Mouse (Mus musculus): ENCODE data around the gene Sarm1. TPM values are rescaled to one million over a fixed set of nuclear protein-coding genes. Genes with fewer than 3 reads are reported as not detected.

The Sarm1 gene
- polyA plus RNA-seq, 1 experiment from 2014 or later = 9.4 TPM

- H3K4me3 ChIP-seq = no peak overlapping the region
- H3K27ac ChIP-seq = no peak overlapping the region
- no peaks in the 10 kb centered on the region for H3K9me3 ChIP-seq
- no peak for DNase-seq (ENCODE audit: extremely low spot score, low spot score)
- H3K4me1 ChIP-seq = peaks cover 3% of the 10 kb centered on the region; the same call in 1 of the 2 replicates
- 85% methylated on average over 2 of the region's 2 CpGs for WGBS
- H3K27me3 ChIP-seq (ENCODE audit: poor library complexity, severe bottlenecking) = no peaks in the 10 kb centered on the region
- H3K36me3 ChIP-seq (replicated peaks) = peaks cover 100% of the 10 kb centered on the region
Measured at GRCm38 (mm10) chr11:78524838-78525237, 27.3 kb upstream of the Sarm1 start.

GRCm38 (mm10) chr11:78523241-78523955 lies 25.8 kb upstream of the Sarm1 start:
- 87% methylated on average over 9 of the region's 9 CpGs for WGBS
- no peaks in the 10 kb centered on the region for H3K9me3 ChIP-seq
- no peak overlapping the region for H3K27ac ChIP-seq
- no peaks in the 10 kb centered on the region for H3K27me3 ChIP-seq (ENCODE audit: poor library complexity, severe bottlenecking)
- peaks cover 100% of the 10 kb centered on the region for H3K36me3 ChIP-seq (replicated peaks)
- H3K4me1 ChIP-seq = peaks cover 3% of the 10 kb centered on the region; the same call in 1 of the 2 replicates
- DNase-seq (ENCODE audit: extremely low spot score, low spot score) = no peak
- H3K4me3 ChIP-seq = no peak overlapping the region

GRCm38 (mm10) chr11:78522481-78522997 lies 25.0 kb upstream of the Sarm1 start:
- no peak overlapping the region for H3K4me3 ChIP-seq
- H3K36me3 ChIP-seq (replicated peaks) = peaks cover 100% of the 10 kb centered on the region

GRCm38 (mm10) chr11:78521880-78522279 lies 24.3 kb upstream of the Sarm1 start:
- H3K27ac ChIP-seq = no peak overlapping the region
- peaks cover 3% of the 10 kb centered on the region; the same call in 1 of the 2 replicates for H3K4me1 ChIP-seq
- DNase-seq (ENCODE audit: extremely low spot score, low spot score) = no peak
- peaks cover 97% of the 10 kb centered on the region for H3K36me3 ChIP-seq (replicated peaks)
- H3K27me3 ChIP-seq (ENCODE audit: poor library complexity, severe bottlenecking) = no peaks in the 10 kb centered on the region
- 97% methylated on average over 3 of the region's 3 CpGs for WGBS
- H3K9me3 ChIP-seq = no peaks in the 10 kb centered on the region
- no peak overlapping the region for H3K4me3 ChIP-seq

More at GRCm38 (mm10) chr11:78522481-78522997, 25.0 kb upstream of the Sarm1 start:
- DNase-seq (ENCODE audit: extremely low spot score, low spot score) = no peak
- Histone ChIP-seq H3K27ac (no peak overlapping the region), H3K4me1 (peaks cover 3% of the 10 kb centered on the region; the same call in 1 of the 2 replicates), H3K27me3 (ENCODE audit: poor library complexity, severe bottlenecking) (no peaks in the 10 kb centered on the region), H3K9me3 (no peaks in the 10 kb centered on the region)
- 93% methylated on average over 1 of the region's 1 CpGs for WGBS

GRCm38 (mm10) chr11:78518931-78519330 lies 21.4 kb upstream of the Sarm1 start:
- peaks cover 3% of the 10 kb centered on the region; the same call in 1 of the 2 replicates for H3K4me1 ChIP-seq
- 96% methylated on average over 10 of the region's 10 CpGs for WGBS
- peaks cover 97% of the 10 kb centered on the region for H3K36me3 ChIP-seq (replicated peaks)
- no peak overlapping the region for H3K27ac ChIP-seq
- H3K27me3 ChIP-seq (ENCODE audit: poor library complexity, severe bottlenecking) = no peaks in the 10 kb centered on the region
- H3K9me3 ChIP-seq = no peaks in the 10 kb centered on the region
- no peak for DNase-seq (ENCODE audit: extremely low spot score, low spot score)
- no peak overlapping the region for H3K4me3 ChIP-seq

GRCm38 (mm10) chr11:78515549-78516325 lies 18.2 kb upstream of the Sarm1 start:
- H3K27ac ChIP-seq = no peak overlapping the region
- 63% methylated on average over 2 of the region's 2 CpGs for WGBS
- H3K4me3 ChIP-seq = no peak overlapping the region
- no peak for DNase-seq (ENCODE audit: extremely low spot score, low spot score)
- no peaks in the 10 kb centered on the region for H3K9me3 ChIP-seq
- H3K36me3 ChIP-seq (replicated peaks) = peaks cover 69% of the 10 kb centered on the region
- no peaks in the 10 kb centered on the region for H3K27me3 ChIP-seq (ENCODE audit: poor library complexity, severe bottlenecking)
- peaks cover 20% of the 10 kb centered on the region for H3K4me1 ChIP-seq

- 81% methylated on average over 3 of the region's 3 CpGs for WGBS
- no peak for DNase-seq (ENCODE audit: extremely low spot score, low spot score)
- Histone ChIP-seq H3K4me1 (peaks cover 21% of the 10 kb centered on the region), H3K27ac (peak overlapping the region; percentile 96; the same call in 1 of the 2 replicates), H3K9me3 (no peaks in the 10 kb centered on the region), H3K36me3 (replicated peaks) (peaks cover 64% of the 10 kb centered on the region), H3K27me3 (ENCODE audit: poor library complexity, severe bottlenecking) (no peaks in the 10 kb centered on the region), H3K4me3 (peak overlapping the region; percentile 89)
Measured at GRCm38 (mm10) chr11:78513106-78513790, 15.7 kb upstream of the Sarm1 start.

- Histone ChIP-seq H3K4me3 (peak within 1 kb of the TSS; percentile 89), H3K9me3 (no peaks in the 10 kb centered on the region), H3K27me3 (ENCODE audit: poor library complexity, severe bottlenecking) (no peaks in the 10 kb centered on the region), H3K4me1 (peaks cover 21% of the 10 kb centered on the region), H3K27ac (peak within 1 kb of the TSS; percentile 96), H3K36me3 (replicated peaks) (peaks cover 64% of the 10 kb centered on the region)
- under 1% methylated on average over 67 of the region's 67 CpGs for WGBS
- peak; percentile 94 for DNase-seq (ENCODE audit: extremely low spot score, low spot score)
Measured at GRCm38 (mm10) chr11:78512025-78512957, 14.7 kb upstream of the Sarm1 start, which contains the start of the genes Tmem199 and Poldip2. Tmem199 (minus strand) TSS chr11:78512172. Poldip2 (plus strand) TSS chr11:78512193.

GRCm38 (mm10) chr11:78509148-78509547 lies 11.6 kb upstream of the Sarm1 start:
- no peak for DNase-seq (ENCODE audit: extremely low spot score, low spot score)
- WGBS = 75% methylated on average over 5 of the region's 5 CpGs
- H3K27ac ChIP-seq = no peak overlapping the region
- peaks cover 60% of the 10 kb centered on the region for H3K36me3 ChIP-seq (replicated peaks)
- H3K4me1 ChIP-seq = peaks cover 21% of the 10 kb centered on the region
- H3K9me3 ChIP-seq = no peaks in the 10 kb centered on the region
- H3K27me3 ChIP-seq (ENCODE audit: poor library complexity, severe bottlenecking) = no peaks in the 10 kb centered on the region
- H3K4me3 ChIP-seq = no peak overlapping the region

- Histone ChIP-seq H3K27ac (no peak overlapping the region), H3K36me3 (replicated peaks) (peaks cover 54% of the 10 kb centered on the region), H3K27me3 (ENCODE audit: poor library complexity, severe bottlenecking) (peaks cover 12% of the 10 kb centered on the region), H3K9me3 (no peaks in the 10 kb centered on the region), H3K4me3 (no peak overlapping the region), H3K4me1 (0 out of 2 replicates have a peak, but pooled peaks cover 2% of the 10 kb centered on the region)
- no peak for DNase-seq (ENCODE audit: extremely low spot score, low spot score)
- WGBS = 88% methylated on average over 3 of the region's 3 CpGs
Measured at GRCm38 (mm10) chr11:78505430-78505829, 7.9 kb upstream of the Sarm1 start.

- Histone ChIP-seq H3K9me3 (no peaks in the 10 kb centered on the region), H3K27me3 (ENCODE audit: poor library complexity, severe bottlenecking) (peaks cover 36% of the 10 kb centered on the region), H3K27ac (no peak within 1 kb of the TSS), H3K4me3 (no peak within 1 kb of the TSS), H3K4me1 (peaks cover 23% of the 10 kb centered on the region), H3K36me3 (replicated peaks) (peaks cover 32% of the 10 kb centered on the region)
- WGBS = 69% methylated on average over 7 of the region's 7 CpGs
- DNase-seq (ENCODE audit: extremely low spot score, low spot score) = no peak
Measured at GRCm38 (mm10) chr11:78502909-78503650, 5.5 kb upstream of the Sarm1 start, which contains the start of gene Sebox. Sebox (plus strand) TSS chr11:78503447.

Data from forebrain, embryonic 10.5 days (tissue).